Mouse (Mus musculus): Measurements from ENCODE around the gene Qprt.

GRCm38 (mm10) chr7:127073221-127073620, 48.8 kb downstream of the Qprt start:
- TF ChIP-seq ZC3H11A (IDR thresholded peaks at IDR 0.05; ENCODE audit: borderline replicate concordance, low read depth, low read length) (no peak), ZNF384 (IDR thresholded peaks at IDR 0.05; ENCODE audit: low read depth, low read length) (no peak)

Measured in ES-E14 (cell line).